In genomic region chr2:119156081-119156680, GRCm38 (mm10) we compare ENCODE assay signal across 8 mouse cellular contexts. TPM values are rescaled to one million over a fixed set of nuclear protein-coding genes. Genes with fewer than 3 reads are reported as not detected.
DNase-seq lines count a peak whose midpoint lies in the region; ATAC-seq and TF ChIP-seq lines count a peak whose summit lies in the region.

No protein-coding gene starts in this region.

- peak overlapping the region; percentile 94 for H3K4me3 ChIP-seq in lung, adult 2 months (replicated peaks; ENCODE audit: extremely low read depth, low read depth, low read length)
- peak overlapping the region; percentile 94 for H3K4me3 ChIP-seq in bone marrow, adult 2 months (replicated peaks; ENCODE audit: control insufficient read depth, low read depth, low read length)
- H3K4me3 ChIP-seq in forebrain, postnatal 0 days (ENCODE audit: low read depth, low read length): peak overlapping the region; percentile 95
- peak overlapping the region; percentile 99 for H3K4me3 ChIP-seq in limb, embryonic 12.5 days (replicated peaks)
- peak overlapping the region; percentile 94 for H3K4me3 ChIP-seq in midbrain, embryonic 14.5 days (replicated peaks; ENCODE audit: low read depth, low read length)

- DNase-seq in lung, adult 2 months: no peak
- DNase-seq in lung, postnatal 10 days: no peak
- DNase-seq in forebrain, postnatal 0 days: no peak
- no peak for DNase-seq in midbrain, embryonic 14.5 days
- DNase-seq in cerebellum, postnatal 10 days: no peak
- DNase-seq in Muller cell, postnatal 12 days (ENCODE audit: inconsistent ontology term): no peak

- H3K9me3 ChIP-seq in forebrain, postnatal 0 days (ENCODE audit: low read length): no peaks in the 10 kb centered on the region
- no peaks in the 10 kb centered on the region for H3K9me3 ChIP-seq in limb, embryonic 12.5 days
- H3K9me3 ChIP-seq in midbrain, embryonic 14.5 days (ENCODE audit: control insufficient read depth, low read length): no peaks in the 10 kb centered on the region

- H3K27me3 ChIP-seq in forebrain, postnatal 0 days (ENCODE audit: insufficient read depth, low read length): no peaks in the 10 kb centered on the region
- H3K27me3 ChIP-seq in limb, embryonic 12.5 days: no peaks in the 10 kb centered on the region
- H3K27me3 ChIP-seq in midbrain, embryonic 14.5 days (ENCODE audit: control insufficient read depth, insufficient read depth, low read length): no peaks in the 10 kb centered on the region

- peak; percentile 45; the same call in 1 of the 2 replicates for ATAC-seq in forebrain, postnatal 0 days
- ATAC-seq in limb, embryonic 12.5 days (ENCODE audit: insufficient number of reproducible peaks, insufficient read depth, low FRiP score, low TSS enrichment, low read depth): peak; percentile 11
- ATAC-seq in midbrain, embryonic 14.5 days (ENCODE audit: low FRiP score, low TSS enrichment): no peak

- H3K27ac ChIP-seq in bone marrow, adult 2 months (ENCODE audit: control insufficient read depth, insufficient read depth, low read depth, low read length, poor library complexity): peak overlapping the region; percentile 75
- H3K27ac ChIP-seq in forebrain, postnatal 0 days (ENCODE audit: low read depth, low read length): peak overlapping the region; percentile 73
- H3K27ac ChIP-seq in limb, embryonic 12.5 days: peak overlapping the region; percentile 46
- peak overlapping the region; percentile 80 for H3K27ac ChIP-seq in midbrain, embryonic 14.5 days (replicated peaks; ENCODE audit: low read depth, low read length)

- H3K36me3 ChIP-seq in forebrain, postnatal 0 days (ENCODE audit: insufficient read depth): peaks cover 32% of the 10 kb centered on the region
- H3K36me3 ChIP-seq in limb, embryonic 12.5 days: peaks cover 32% of the 10 kb centered on the region
- peaks cover 30% of the 10 kb centered on the region for H3K36me3 ChIP-seq in midbrain, embryonic 14.5 days (ENCODE audit: control insufficient read depth, insufficient read depth, low read length)

- peaks cover 7% of the 10 kb centered on the region; the same call in 1 of the 2 replicates for H3K4me1 ChIP-seq in lung, adult 2 months (ENCODE audit: control insufficient read depth, insufficient read depth, low read length)
- H3K4me1 ChIP-seq in bone marrow, adult 2 months (ENCODE audit: control insufficient read depth, insufficient read depth, low read length): no peaks in the 10 kb centered on the region
- H3K4me1 ChIP-seq in forebrain, postnatal 0 days (ENCODE audit: insufficient read depth): 0 out of 2 replicates have a peak, but pooled peaks cover 6% of the 10 kb centered on the region
- peaks cover 15% of the 10 kb centered on the region for H3K4me1 ChIP-seq in limb, embryonic 12.5 days (replicated peaks)
- H3K4me1 ChIP-seq in midbrain, embryonic 14.5 days (ENCODE audit: control insufficient read depth, insufficient read depth, low read length): peaks cover 14% of the 10 kb centered on the region

- no peak for TF ChIP-seq CTCF in lung, adult 2 months (IDR thresholded peaks at IDR 0.05; ENCODE audit: insufficient read depth, low read length)
- no peak for TF ChIP-seq CTCF in bone marrow, adult 2 months (IDR thresholded peaks at IDR 0.05; ENCODE audit: control insufficient read depth, insufficient read depth, low read length)
- TF ChIP-seq CTCF in forebrain, postnatal 0 days (IDR thresholded peaks at IDR 0.05; ENCODE audit: low read depth): no peak

- H3K4me2 ChIP-seq in forebrain, postnatal 0 days (ENCODE audit: low read depth): peak overlapping the region; percentile 93
- peak overlapping the region; percentile 92 for H3K4me2 ChIP-seq in limb, embryonic 12.5 days
- peak overlapping the region; percentile 95 for H3K4me2 ChIP-seq in midbrain, embryonic 14.5 days (ENCODE audit: low read length)

- WGBS in lung, adult 2 months: 2% methylated on average over 34 of the region's 34 CpGs
- under 1% methylated on average over 34 of the region's 34 CpGs for WGBS in bone marrow, adult 2 months
- 7% methylated on average over 34 of the region's 34 CpGs for WGBS in forebrain, postnatal 0 days
- 6% methylated on average over 34 of the region's 34 CpGs for WGBS in limb, embryonic 12.5 days
- 8% methylated on average over 34 of the region's 34 CpGs for WGBS in midbrain, embryonic 14.5 days

- H3K9ac ChIP-seq in forebrain, postnatal 0 days: peak overlapping the region; percentile 91
- peak overlapping the region; percentile 92 for H3K9ac ChIP-seq in limb, embryonic 12.5 days (replicated peaks)
- peak overlapping the region; percentile 89 for H3K9ac ChIP-seq in midbrain, embryonic 14.5 days (replicated peaks; ENCODE audit: low read length)

- no peak for TF ChIP-seq POLR2A in lung, adult 2 months (IDR thresholded peaks at IDR 0.05; ENCODE audit: borderline replicate concordance, extremely low read depth, low read depth, low read length)
- no peak for TF ChIP-seq POLR2A in bone marrow, adult 2 months (IDR thresholded peaks at IDR 0.05; ENCODE audit: borderline replicate concordance, control insufficient read depth, low read depth, low read length)

RNA-seq across cellular contexts. Expression of gene Rmdn3, which starts 0.7 kb away (rescaled TPM):
- 17.6 TPM in 2 replicates for polyA plus RNA-seq in lung, adult 2 months (2012; rRNA removed)
- polyA plus RNA-seq in bone marrow, adult 2 months (2011; ENCODE audit: insufficient read depth, insufficient read length, low replicate concordance, missing spikeins): 25.4 and 36.2 TPM in 2 replicates
- 45.8 and 57.3 TPM in 2 replicates for total RNA-seq in forebrain, postnatal 0 days (2014; rRNA removed)
- 36.4 and 39.5 TPM in 2 replicates for polyA plus RNA-seq in forebrain, postnatal 0 days (2015; fragmentation: Nextera tagmentation; extraction: Ambion mirVana)
- 45.6 and 47.1 TPM in 2 replicates for polyA plus RNA-seq in limb, embryonic 12.5 days (2016; fragmentation: Nextera tagmentation; extraction: Ambion mirVana)
- 43.8 and 45.7 TPM in 2 replicates for polyA plus RNA-seq in midbrain, embryonic 14.5 days (2014; fragmentation: Nextera tagmentation; extraction: Ambion mirVana)

RNA-seq across cellular contexts. Expression of gene Gchfr, which starts 11.4 kb away (rescaled TPM):
- polyA plus RNA-seq in lung, adult 2 months (2012; rRNA removed): 25.7 and 27.2 TPM in 2 replicates
- polyA plus RNA-seq in bone marrow, adult 2 months (2011; ENCODE audit: insufficient read depth, insufficient read length, low replicate concordance, missing spikeins): 4.0 TPM in 1 of 2 replicates, not detected in the other
- 0.38 TPM in 1 of 2 replicates, not detected in the other for total RNA-seq in forebrain, postnatal 0 days (2014; rRNA removed)
- 1.5 and 1.9 TPM in 2 replicates for polyA plus RNA-seq in forebrain, postnatal 0 days (2015; fragmentation: Nextera tagmentation; extraction: Ambion mirVana)
- 5.0 and 6.7 TPM in 2 replicates for polyA plus RNA-seq in limb, embryonic 12.5 days (2016; fragmentation: Nextera tagmentation; extraction: Ambion mirVana)
- 7.4 and 8.6 TPM in 2 replicates for polyA plus RNA-seq in midbrain, embryonic 14.5 days (2014; fragmentation: Nextera tagmentation; extraction: Ambion mirVana)

RNA-seq across cellular contexts. Expression of gene Gm14137, which starts 18.1 kb away (rescaled TPM):
- polyA plus RNA-seq in lung, adult 2 months (2012; rRNA removed): 0.06 and 0.76 TPM in 2 replicates
- polyA plus RNA-seq in bone marrow, adult 2 months (2011; ENCODE audit: insufficient read depth, insufficient read length, low replicate concordance, missing spikeins): not detected in 2 replicates
- 0.08 TPM in 1 of 2 replicates, not detected in the other for total RNA-seq in forebrain, postnatal 0 days (2014; rRNA removed)
- 0.09 and 0.28 TPM in 2 replicates for polyA plus RNA-seq in forebrain, postnatal 0 days (2015; fragmentation: Nextera tagmentation; extraction: Ambion mirVana)
- 0.44 and 0.65 TPM in 2 replicates for polyA plus RNA-seq in limb, embryonic 12.5 days (2016; fragmentation: Nextera tagmentation; extraction: Ambion mirVana)
- polyA plus RNA-seq in midbrain, embryonic 14.5 days (2014; fragmentation: Nextera tagmentation; extraction: Ambion mirVana): 0.43 and 0.90 TPM in 2 replicates

RNA-seq across cellular contexts. Expression of gene Rad51, which starts 43.6 kb away (rescaled TPM):
- 0.76 and 1.4 TPM in 2 replicates for polyA plus RNA-seq in lung, adult 2 months (2012; rRNA removed)
- 25.6 and 32.4 TPM in 2 replicates for polyA plus RNA-seq in bone marrow, adult 2 months (2011; ENCODE audit: insufficient read depth, insufficient read length, low replicate concordance, missing spikeins)
- total RNA-seq in forebrain, postnatal 0 days (2014; rRNA removed): 1.2 and 1.4 TPM in 2 replicates
- 6.3 and 8.4 TPM in 2 replicates for polyA plus RNA-seq in forebrain, postnatal 0 days (2015; fragmentation: Nextera tagmentation; extraction: Ambion mirVana)
- 63.9 and 64.0 TPM in 2 replicates for polyA plus RNA-seq in limb, embryonic 12.5 days (2016; fragmentation: Nextera tagmentation; extraction: Ambion mirVana)
- polyA plus RNA-seq in midbrain, embryonic 14.5 days (2014; fragmentation: Nextera tagmentation; extraction: Ambion mirVana): 6.8 and 12.2 TPM in 2 replicates

RNA-seq across cellular contexts. Expression of gene Zfyve19, which starts 52.2 kb away (rescaled TPM):
- polyA plus RNA-seq in lung, adult 2 months (2012; rRNA removed): 29.8 and 36.1 TPM in 2 replicates
- 21.0 and 42.2 TPM in 2 replicates for polyA plus RNA-seq in bone marrow, adult 2 months (2011; ENCODE audit: insufficient read depth, insufficient read length, low replicate concordance, missing spikeins)
- total RNA-seq in forebrain, postnatal 0 days (2014; rRNA removed): 37.4 and 38.6 TPM in 2 replicates
- polyA plus RNA-seq in forebrain, postnatal 0 days (2015; fragmentation: Nextera tagmentation; extraction: Ambion mirVana): 58.3 and 62.5 TPM in 2 replicates
- 52.5 and 56.7 TPM in 2 replicates for polyA plus RNA-seq in limb, embryonic 12.5 days (2016; fragmentation: Nextera tagmentation; extraction: Ambion mirVana)
- 57.3 and 58.7 TPM in 2 replicates for polyA plus RNA-seq in midbrain, embryonic 14.5 days (2014; fragmentation: Nextera tagmentation; extraction: Ambion mirVana)
